Mouse (Mus musculus) lung, embryonic 15.5 days (tissue): Measurements from ENCODE around the gene Mb. TPM values are rescaled to one million over a fixed set of nuclear protein-coding genes. Genes with fewer than 3 reads are reported as not detected.
"Not testable (repeated sequence)": the region's sequence is repeated elsewhere in the genome, so short reads cannot be mapped to it uniquely, and the experiment has no call there.

Experiments
- ATAC-seq: fragments of 200-750 bp; cut with Nextera tagmentation; 2 replicates; pipeline ENCODE4 v1.8.0; 2017; ENCODE audit warnings: moderate number of reproducible peaks, borderline replicate concordance; ENCODE audit not compliant: low FRiP score, low TSS enrichment; ENCODE audit errors: extremely low read depth
- H3K27ac ChIP-seq: fragments of 300-500 bp; sonication (generic); 2 replicates; pipeline ENCODE4 v1.5.1; 2015; ENCODE audit warnings: moderate library complexity, mild to moderate bottlenecking, inconsistent platforms
- H3K27me3 ChIP-seq: fragments of 300-500 bp; sonication (generic); 2 replicates; pipeline ENCODE4 v1.6.1; 2015; ENCODE audit warnings: inconsistent platforms
- H3K36me3 ChIP-seq: fragments of 300-500 bp; sonication (generic); 2 replicates; pipeline ENCODE4 v1.6.1; 2015; ENCODE audit warnings: inconsistent platforms
- H3K4me1 ChIP-seq: fragments of 300-500 bp; sonication (generic); 2 replicates; pipeline ENCODE4 v1.6.1; 2015; ENCODE audit warnings: inconsistent platforms
- H3K4me2 ChIP-seq: fragments of 300-500 bp; sonication (generic); 2 replicates; pipeline ENCODE4 v1.6.1; 2015; ENCODE audit warnings: inconsistent platforms, mild to moderate bottlenecking, moderate library complexity
- H3K4me3 ChIP-seq: fragments of 300-500 bp; sonication (generic); 2 replicates; pipeline ENCODE4 v1.5.1; 2015; ENCODE audit warnings: mild to moderate bottlenecking, inconsistent platforms
- H3K9ac ChIP-seq: fragments of 300-500 bp; sonication (generic); 2 replicates; pipeline ENCODE4 v1.6.1; 2015; ENCODE audit warnings: inconsistent platforms
- H3K9me3 ChIP-seq: fragments of 300-500 bp; sonication (generic); 2 replicates; pipeline ENCODE4 v1.6.1; 2016; ENCODE audit warnings: inconsistent platforms
- WGBS: fragments of 180-500 bp; shearing (Covaris S2); methylation state at CpG from one replicate; pipeline ENCODE4 v1.1.7; 2015; 5-methylcytosine and 5-hydroxymethylcytosine counted together
- polyA plus RNA-seq: library from polyadenylated mRNA; unstranded; fragments of >200 nt; fragmentation: Nextera tagmentation; extraction: Ambion mirVana; gene quantifications from 2 replicates; pipeline ENCODE4 v1.2.1, GENCODE M21; 2015

Gene Mb
- polyA plus RNA-seq, 1 experiment from 2014 or later: 4.6 TPM

- peaks cover 14% of the 10 kb centered on the region for H3K4me1 ChIP-seq
- not testable (repeated sequence) for H3K36me3 ChIP-seq, H3K4me3 ChIP-seq, H3K9ac ChIP-seq, H3K27ac ChIP-seq, H3K4me2 ChIP-seq, H3K27me3 ChIP-seq, ATAC-seq, H3K9me3 ChIP-seq
- 82% methylated on average over 4 of the region's 4 CpGs for WGBS
These were observed 8.9 kb upstream of the Mb start for GRCm38 (mm10) chr15:77059416-77059815.

DNA sequence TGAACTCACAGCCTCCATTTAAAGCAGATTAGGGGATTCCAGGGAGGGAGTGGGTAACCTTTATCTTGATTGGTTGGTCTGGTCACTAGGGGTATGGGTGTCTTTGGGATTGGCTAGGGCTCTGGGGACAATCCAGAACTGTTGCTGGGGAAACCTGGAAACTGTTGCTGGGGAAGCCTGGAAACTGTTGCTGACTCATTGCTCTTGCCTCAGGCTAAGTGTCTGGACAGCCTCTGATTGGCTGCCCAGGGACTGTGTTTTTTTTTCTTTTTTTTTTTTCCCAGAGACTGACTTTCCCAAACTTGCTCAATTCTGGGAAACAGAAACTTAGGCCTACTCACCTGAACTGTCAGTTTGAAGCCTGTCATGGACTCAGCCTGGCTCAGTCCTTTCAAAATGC, 8.1 kb upstream of the Mb start:
- H3K4me3 ChIP-seq: no peak overlapping the region
- no peaks in the 10 kb centered on the region for H3K36me3 ChIP-seq
- H3K4me1 ChIP-seq: peaks cover 14% of the 10 kb centered on the region
- no peak overlapping the region for H3K9ac ChIP-seq
- H3K27me3 ChIP-seq: no peaks in the 10 kb centered on the region
- no peak for ATAC-seq
- no peak overlapping the region for H3K4me2 ChIP-seq
- no peak overlapping the region for H3K27ac ChIP-seq
- H3K9me3 ChIP-seq: no peaks in the 10 kb centered on the region

- Histone ChIP-seq H3K9ac (no peak overlapping the region), H3K27ac (peak overlapping the region; percentile 67), H3K27me3 (no peaks in the 10 kb centered on the region), H3K4me1 (peaks cover 14% of the 10 kb centered on the region), H3K36me3 (no peaks in the 10 kb centered on the region), H3K4me3 (no peak overlapping the region), H3K4me2 (no peak overlapping the region), H3K9me3 (no peaks in the 10 kb centered on the region)
- ATAC-seq: peak; percentile 56; the same call in 1 of the 2 replicates
- WGBS: 12% methylated on average over 3 of the region's 3 CpGs
These were observed 6.3 kb upstream of the Mb start for GRCm38 (mm10) chr15:77056791-77057051.

DNA sequence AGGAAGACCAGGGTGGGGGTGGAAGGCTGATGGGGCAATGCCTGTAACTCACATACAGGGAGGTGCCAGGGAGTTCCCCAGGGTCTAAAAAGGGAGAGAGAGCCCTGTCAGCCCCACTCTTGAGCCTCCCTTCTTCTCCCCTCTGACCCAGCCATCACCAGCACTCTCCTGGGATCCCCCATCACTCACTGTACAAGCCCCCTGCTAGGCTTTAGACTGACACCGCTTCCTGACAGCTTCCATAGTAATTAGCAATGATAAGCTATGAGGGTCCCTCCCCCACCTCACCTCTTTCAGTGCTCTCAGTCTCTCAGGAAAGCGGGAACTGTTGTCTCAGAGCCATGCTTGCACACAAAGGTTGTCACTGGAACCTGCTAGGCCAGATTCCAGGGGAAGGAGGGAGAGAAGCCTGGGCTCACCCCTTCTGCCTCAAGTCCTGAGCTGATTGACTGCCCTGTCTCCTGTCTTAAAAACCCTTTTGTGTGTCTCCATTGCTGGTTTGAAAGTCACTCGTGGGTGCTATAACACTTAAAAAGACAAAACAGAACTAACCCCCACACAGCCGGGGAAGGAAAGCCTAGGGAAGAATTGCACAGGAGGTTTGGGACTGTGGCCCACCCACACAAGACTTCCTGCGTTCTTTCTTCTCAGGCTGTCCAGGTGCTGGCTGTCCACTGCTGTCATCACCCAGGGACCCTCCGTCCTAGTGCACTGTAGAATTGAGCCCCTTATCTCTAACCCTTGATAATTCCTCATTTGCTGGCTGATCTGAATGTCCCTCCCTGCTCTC, 5.7 kb upstream of the Mb start:
- H3K4me1 ChIP-seq: peaks cover 14% of the 10 kb centered on the region
- no peaks in the 10 kb centered on the region for H3K36me3 ChIP-seq
- no peak overlapping the region for H3K4me2 ChIP-seq
- H3K4me3 ChIP-seq: no peak overlapping the region
- H3K9ac ChIP-seq: no peak overlapping the region
- peak overlapping the region; percentile 67 for H3K27ac ChIP-seq
- peak; percentile 70 for ATAC-seq
- WGBS: 11% methylated on average over 6 of the region's 6 CpGs
- no peaks in the 10 kb centered on the region for H3K9me3 ChIP-seq
- no peaks in the 10 kb centered on the region for H3K27me3 ChIP-seq

- Histone ChIP-seq H3K9me3 (no peaks in the 10 kb centered on the region), H3K4me2 (no peak overlapping the region), H3K4me1 (peaks cover 14% of the 10 kb centered on the region), H3K4me3 (no peak overlapping the region), H3K9ac (no peak overlapping the region), H3K36me3 (no peaks in the 10 kb centered on the region), H3K27ac (no peak overlapping the region), H3K27me3 (no peaks in the 10 kb centered on the region)
- WGBS: 61% methylated on average over 5 of the region's 5 CpGs
- ATAC-seq: no peak
These were observed 4.2 kb upstream of the Mb start for GRCm38 (mm10) chr15:77054611-77055175.

DNA sequence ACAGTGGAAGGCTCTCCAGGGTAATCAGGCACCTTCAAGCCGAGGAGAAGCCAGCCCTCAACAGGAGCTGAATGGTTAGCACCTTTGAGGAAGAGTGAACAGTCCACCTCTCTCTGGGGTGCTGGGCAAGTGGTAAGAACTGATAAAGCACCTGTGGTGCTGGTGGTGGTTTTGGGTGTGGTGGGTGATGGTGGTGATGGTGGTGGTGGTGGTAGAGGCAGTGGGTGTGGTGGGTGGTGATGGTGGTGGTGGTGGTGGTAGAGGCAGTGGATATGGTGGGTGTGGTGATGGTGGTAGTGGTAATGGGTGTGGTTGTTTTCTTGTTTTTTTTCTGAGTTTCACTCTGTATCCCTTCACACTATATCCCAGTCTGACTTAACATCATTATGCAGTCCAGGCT, 2.6 kb upstream of the Mb start:
- peaks cover 14% of the 10 kb centered on the region for H3K4me1 ChIP-seq
- H3K36me3 ChIP-seq: no peaks in the 10 kb centered on the region
- H3K9me3 ChIP-seq: no peaks in the 10 kb centered on the region
- H3K9ac ChIP-seq: no peak overlapping the region
- H3K4me3 ChIP-seq: no peak overlapping the region
- no peaks in the 10 kb centered on the region for H3K27me3 ChIP-seq
- H3K4me2 ChIP-seq: no peak overlapping the region
- no peak overlapping the region for H3K27ac ChIP-seq
- no peak for ATAC-seq
- WGBS: 80% methylated on average over 1 of the region's 1 CpGs

DNA sequence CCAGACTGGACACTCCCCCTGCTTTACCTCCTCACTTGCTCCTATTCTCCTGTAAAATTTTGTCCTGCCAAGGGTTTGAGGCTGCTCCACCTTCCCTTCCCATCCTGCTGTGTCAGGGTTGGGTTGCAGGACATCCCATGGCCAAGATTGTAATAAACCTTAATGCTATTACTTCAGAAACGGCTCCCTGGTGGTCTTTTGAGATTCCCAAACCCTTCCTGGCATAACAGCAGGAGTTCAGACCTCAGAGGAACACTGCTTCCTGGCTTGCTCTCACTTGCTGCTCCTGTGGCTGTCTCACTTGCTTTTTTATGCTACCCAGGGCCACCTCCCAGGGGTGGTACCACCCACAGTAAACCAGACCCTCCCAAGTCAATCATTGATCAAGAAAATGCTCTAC, 1.7 kb upstream of the Mb start:
- Histone ChIP-seq H3K4me1 (peaks cover 10% of the 10 kb centered on the region), H3K9me3 (no peaks in the 10 kb centered on the region), H3K36me3 (no peaks in the 10 kb centered on the region), H3K27ac (no peak overlapping the region), H3K9ac (no peak overlapping the region), H3K4me2 (no peak overlapping the region), H3K4me3 (no peak overlapping the region), H3K27me3 (no peaks in the 10 kb centered on the region)
- ATAC-seq: no peak
- 29% methylated on average over 1 of the region's 1 CpGs for WGBS

DNA sequence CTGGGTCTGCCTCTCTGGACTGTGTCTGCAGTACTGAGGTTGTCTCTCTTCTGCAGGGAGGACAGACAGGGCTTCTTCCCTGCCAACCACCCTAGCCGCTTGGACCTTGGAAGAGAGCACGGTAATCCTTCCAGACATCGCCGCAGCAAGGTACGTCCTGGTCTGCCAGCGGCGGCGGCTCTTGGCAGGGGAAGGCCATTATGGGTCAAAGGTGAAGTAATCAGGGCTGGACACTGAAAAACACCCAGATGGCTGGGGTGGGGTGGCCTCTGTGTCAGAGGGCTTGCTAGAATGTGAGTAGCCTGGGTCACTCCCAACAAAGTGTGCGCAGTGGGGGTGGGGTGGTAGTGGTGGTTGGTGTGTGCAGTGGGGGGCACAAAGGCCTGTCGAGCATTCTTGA, 4.9 kb downstream of the Mb start:
- Histone ChIP-seq H3K27me3 (no peaks in the 10 kb centered on the region), H3K9ac (no peak overlapping the region), H3K4me1 (no peaks in the 10 kb centered on the region), H3K4me2 (no peak overlapping the region), H3K36me3 (no peaks in the 10 kb centered on the region), H3K9me3 (no peaks in the 10 kb centered on the region), H3K27ac (no peak overlapping the region), H3K4me3 (no peak overlapping the region)
- 45% methylated on average over 10 of the region's 10 CpGs for WGBS
- no peak for ATAC-seq

DNA sequence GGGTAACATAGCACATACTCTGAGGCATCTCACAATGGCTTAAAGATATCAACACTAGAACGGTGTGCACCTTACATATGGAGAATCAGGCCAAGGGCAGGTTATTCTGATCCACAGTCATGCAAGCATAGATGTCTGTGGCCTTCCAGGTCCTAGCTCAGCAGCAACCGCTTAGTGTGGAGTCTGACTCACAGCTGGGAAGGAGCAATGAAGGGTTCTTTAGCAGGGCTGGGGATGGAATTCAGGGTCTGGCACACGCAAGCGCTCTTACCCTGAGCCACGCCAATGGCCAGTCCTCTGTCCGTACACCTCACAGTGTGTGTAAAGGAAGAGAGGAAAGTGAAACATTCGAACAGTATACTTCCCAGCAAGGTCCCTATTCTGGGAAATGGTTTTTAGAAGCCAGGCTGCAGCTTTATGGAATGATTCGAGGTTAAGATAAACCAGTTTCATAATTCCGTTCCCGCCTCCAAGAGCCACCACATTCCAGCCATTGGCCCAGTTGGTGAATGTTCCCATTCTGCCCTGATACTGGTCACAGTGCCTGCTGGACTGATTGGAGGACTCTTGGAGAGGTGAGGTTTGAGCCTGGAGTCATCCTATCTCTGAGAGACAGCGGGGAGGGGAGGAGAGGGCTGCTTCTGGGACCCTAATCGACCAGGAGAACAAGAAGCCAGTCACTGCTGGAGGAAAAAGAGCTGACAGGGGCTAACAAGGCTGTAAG, 5.7 kb downstream of the Mb start, which contains the start of gene Apol6:
Gene Apol6, plus strand, starts transcription at position 133 of the 724 bp plus-strand sequence.
- H3K9ac ChIP-seq: no peak within 1 kb of the TSS
- H3K9me3 ChIP-seq: no peaks in the 10 kb centered on the region
- H3K36me3 ChIP-seq: no peaks in the 10 kb centered on the region
- no peak within 1 kb of the TSS for H3K4me3 ChIP-seq
- no peak within 1 kb of the TSS for H3K4me2 ChIP-seq
- no peak for ATAC-seq
- WGBS: 75% methylated on average over 12 of the region's 12 CpGs
- H3K4me1 ChIP-seq: no peaks in the 10 kb centered on the region
- no peak within 1 kb of the TSS for H3K27ac ChIP-seq
- no peaks in the 10 kb centered on the region for H3K27me3 ChIP-seq

DNA sequence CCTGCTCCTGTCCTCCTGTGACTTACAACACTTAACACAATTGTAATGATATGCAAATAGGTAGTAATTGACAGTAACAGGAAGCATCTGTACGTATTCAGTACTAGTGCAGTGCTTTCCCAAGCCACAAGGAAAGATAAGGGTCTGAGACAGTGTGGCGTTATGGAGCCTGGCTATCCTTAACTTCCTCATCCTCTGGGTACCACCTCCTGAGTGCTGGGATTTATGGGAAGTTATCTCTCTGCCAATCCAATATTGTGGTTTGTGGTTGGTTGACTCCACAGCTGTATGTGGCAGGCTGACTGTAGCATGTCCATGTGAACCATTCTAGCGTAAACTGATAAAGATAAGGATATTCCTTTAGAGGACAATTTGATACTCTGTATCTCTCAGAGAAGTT, 9.7 kb downstream of the Mb start:
- WGBS: 65% methylated on average over 3 of the region's 3 CpGs
- no peak overlapping the region for H3K9ac ChIP-seq
- H3K4me2 ChIP-seq: no peak overlapping the region
- no peak overlapping the region for H3K27ac ChIP-seq
- H3K27me3 ChIP-seq: no peaks in the 10 kb centered on the region
- H3K4me1 ChIP-seq: peaks cover 25% of the 10 kb centered on the region
- H3K4me3 ChIP-seq: no peak overlapping the region
- H3K36me3 ChIP-seq: no peaks in the 10 kb centered on the region
- H3K9me3 ChIP-seq: no peaks in the 10 kb centered on the region
- no peak for ATAC-seq

DNA sequence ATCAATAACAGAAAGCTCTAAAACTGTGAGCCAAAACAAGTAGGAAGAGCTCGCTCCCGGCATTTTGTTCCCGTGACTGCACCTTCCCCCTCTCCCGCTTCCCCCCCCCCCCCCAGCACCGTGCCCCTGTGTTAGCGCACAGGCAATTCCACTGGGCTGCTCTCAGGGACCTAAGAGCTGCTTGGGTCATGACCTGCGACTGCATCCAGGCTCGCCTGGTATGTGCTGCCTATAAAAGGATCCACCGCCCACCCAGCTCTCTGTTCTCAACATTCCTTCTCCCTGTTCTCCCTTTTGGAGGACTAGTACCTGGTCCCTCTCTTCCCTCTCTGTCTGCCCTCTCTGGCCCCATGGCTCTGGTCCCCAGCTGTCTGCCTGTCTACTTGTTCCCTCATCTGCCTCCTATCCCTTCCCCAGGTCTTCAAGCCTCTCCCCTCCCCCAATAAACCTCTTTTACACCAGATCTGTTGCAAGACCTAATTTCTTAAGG, 11.2 kb downstream of the Mb start:
- H3K4me2 ChIP-seq: no peak overlapping the region
- H3K36me3 ChIP-seq: no peaks in the 10 kb centered on the region
- ATAC-seq: no peak
- H3K27me3 ChIP-seq: no peaks in the 10 kb centered on the region
- no peaks in the 10 kb centered on the region for H3K9me3 ChIP-seq
- 64% methylated on average over 8 of the region's 9 CpGs for WGBS
- peaks cover 25% of the 10 kb centered on the region for H3K4me1 ChIP-seq
- H3K4me3 ChIP-seq: no peak overlapping the region
- no peak overlapping the region for H3K27ac ChIP-seq
- no peak overlapping the region for H3K9ac ChIP-seq
